Mouse (Mus musculus) neural tube, embryonic 15.5 days (tissue): ENCODE data around the gene R3hdm4. TPM values are rescaled to one million over a fixed set of nuclear protein-coding genes. Genes with fewer than 3 reads are reported as not detected.
A peak's percentile ranks its signal among the peaks of the same experiment; 100 is the strongest.

Source experiments
- ATAC-seq: fragments of 200-750 bp; cut with Nextera tagmentation; 2 replicates; pipeline ENCODE4 v1.8.0; 2017; ENCODE audit warnings: mild to moderate bottlenecking, moderate TSS enrichment, moderate library complexity; ENCODE audit not compliant: low FRiP score
- H3K27ac ChIP-seq: fragments of 300-500 bp; sonication (generic); replicated peaks from 2 replicates; pipeline ENCODE4 v1.5.1; 2015; ENCODE audit warnings: mild to moderate bottlenecking, inconsistent platforms
- H3K27me3 ChIP-seq: fragments of 300-500 bp; sonication (generic); replicated peaks from 2 replicates; pipeline ENCODE4 v1.6.1; 2015; ENCODE audit warnings: inconsistent platforms
- H3K36me3 ChIP-seq: fragments of 300-500 bp; sonication (generic); 2 replicates; pipeline ENCODE4 v1.6.1; 2015; ENCODE audit warnings: inconsistent platforms
- H3K4me1 ChIP-seq: fragments of 300-500 bp; sonication (generic); 2 replicates; pipeline ENCODE4 v1.6.1; 2015; ENCODE audit warnings: inconsistent platforms
- H3K4me2 ChIP-seq: fragments of 300-500 bp; sonication (generic); 2 replicates; pipeline ENCODE4 v1.6.1; 2015; ENCODE audit warnings: inconsistent platforms, mild to moderate bottlenecking, moderate library complexity
- H3K4me3 ChIP-seq: fragments of 300-500 bp; sonication (generic); replicated peaks from 2 replicates; pipeline ENCODE4 v1.5.1; 2015; ENCODE audit warnings: mild to moderate bottlenecking, inconsistent platforms
- H3K9ac ChIP-seq: fragments of 300-500 bp; sonication (generic); replicated peaks from 2 replicates; pipeline ENCODE4 v1.6.1; 2015; ENCODE audit warnings: mild to moderate bottlenecking, inconsistent platforms
- H3K9me3 ChIP-seq: fragments of 300-500 bp; sonication (generic); replicated peaks from 2 replicates; pipeline ENCODE4 v1.6.1; 2016; ENCODE audit warnings: inconsistent platforms
- WGBS: fragments of 180-500 bp; shearing (Covaris S2); methylation state at CpG from one replicate; pipeline ENCODE4 v1.1.7; 2015; ENCODE audit warnings: mixed read lengths; 5-methylcytosine and 5-hydroxymethylcytosine counted together
- polyA plus RNA-seq: library from polyadenylated mRNA; unstranded; fragments of >200 nt; fragmentation: Nextera tagmentation; extraction: Ambion mirVana; gene quantifications from 2 replicates; pipeline ENCODE4 v1.2.1, GENCODE M21; 2015

R3hdm4 gene
- polyA plus RNA-seq, 1 experiment from 2014 or later = 288 TPM

DNA sequence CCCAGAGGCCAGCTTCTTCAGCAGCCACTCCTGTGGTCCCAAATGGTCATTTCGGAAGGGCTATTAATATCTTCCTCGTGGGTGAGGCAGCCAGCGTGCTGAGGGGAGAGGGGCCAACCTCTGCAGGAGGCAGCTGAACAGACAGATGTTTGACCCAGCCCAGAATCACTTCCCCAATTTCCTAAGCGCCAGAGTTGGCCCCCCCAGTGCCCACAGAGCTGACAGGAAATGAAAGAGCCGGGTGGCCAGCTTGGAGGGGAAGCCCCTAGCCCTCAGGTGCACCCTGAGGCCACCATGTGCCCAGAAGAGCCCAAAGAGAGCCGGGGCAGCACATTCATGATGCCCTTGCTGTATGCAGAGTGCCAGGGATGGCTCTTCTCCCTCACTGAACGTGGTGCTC lies 19.7 kb upstream of the R3hdm4 start:
- Histone ChIP-seq H3K27me3 (no peaks in the 10 kb centered on the region), H3K36me3 (peaks cover 6% of the 10 kb centered on the region; the same call in 1 of the 2 replicates)
- ATAC-seq = no peak

GRCm38 (mm10) chr10:79937775-79938526 lies 16.9 kb upstream of the R3hdm4 start:
- no peak overlapping the region for H3K4me2 ChIP-seq
- 36% methylated on average over 11 of the region's 11 CpGs for WGBS
- no peak overlapping the region for H3K4me3 ChIP-seq
- ATAC-seq = no peak
- peaks cover 48% of the 10 kb centered on the region for H3K4me1 ChIP-seq
- H3K27me3 ChIP-seq = no peaks in the 10 kb centered on the region
- H3K27ac ChIP-seq = no peak overlapping the region
- H3K9ac ChIP-seq = no peak overlapping the region
- peaks cover 6% of the 10 kb centered on the region; the same call in 1 of the 2 replicates for H3K36me3 ChIP-seq
- no peaks in the 10 kb centered on the region for H3K9me3 ChIP-seq

More for the DNA sequence above, 19.7 kb upstream of the R3hdm4 start:
- Histone ChIP-seq H3K4me3 (no peak overlapping the region), H3K9ac (no peak overlapping the region), H3K4me1 (peaks cover 50% of the 10 kb centered on the region), H3K9me3 (no peaks in the 10 kb centered on the region), H3K4me2 (no peak overlapping the region), H3K27ac (no peak overlapping the region)
- 63% methylated on average over 7 of the region's 7 CpGs for WGBS

DNA sequence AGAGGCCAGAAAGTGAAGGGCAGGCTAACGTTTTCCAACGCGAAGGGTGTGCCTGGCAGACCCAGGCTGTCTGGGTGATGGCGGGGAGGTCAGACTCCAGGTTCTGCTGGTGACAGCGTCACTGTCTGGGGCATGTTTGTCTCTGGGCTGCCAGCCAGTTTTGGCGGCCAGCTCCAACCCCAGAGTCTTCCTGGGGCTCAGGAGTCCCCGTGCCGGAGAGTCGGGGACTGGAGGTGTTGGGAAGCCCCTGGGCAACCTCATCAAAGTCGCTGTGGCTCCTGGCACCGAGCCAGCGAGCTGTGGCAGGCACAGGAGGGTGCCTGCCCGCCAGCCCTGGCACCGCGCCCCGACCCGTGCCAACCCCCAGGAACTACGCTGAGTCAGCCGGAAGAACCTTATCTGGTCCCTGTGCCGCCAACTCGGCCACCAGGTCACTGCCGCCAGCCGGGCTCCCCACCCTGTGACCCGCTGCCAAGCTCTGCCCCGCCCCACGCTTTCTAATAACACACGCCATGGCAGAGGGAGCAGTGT lies 16.0 kb upstream of the R3hdm4 start:
- no peak for ATAC-seq
- peaks cover 9% of the 10 kb centered on the region for H3K36me3 ChIP-seq
- 0 out of 2 replicates have a peak overlapping the region, but pooled peaks have one; percentile 2 for H3K9ac ChIP-seq
- 0 out of 2 replicates have a peak overlapping the region, but pooled peaks have one; percentile 25 for H3K27ac ChIP-seq
- no peaks in the 10 kb centered on the region for H3K9me3 ChIP-seq
- H3K4me1 ChIP-seq = peaks cover 58% of the 10 kb centered on the region
- no peak overlapping the region for H3K4me3 ChIP-seq
- H3K27me3 ChIP-seq = no peaks in the 10 kb centered on the region
- peak overlapping the region; percentile 25 for H3K4me2 ChIP-seq
- 43% methylated on average over 27 of the region's 27 CpGs for WGBS

- Histone ChIP-seq H3K9me3 (no peaks in the 10 kb centered on the region), H3K4me1 (peaks cover 60% of the 10 kb centered on the region), H3K9ac (0 out of 2 replicates have a peak overlapping the region, but pooled peaks have one; percentile 2), H3K4me3 (no peak overlapping the region), H3K4me2 (peak overlapping the region; percentile 25), H3K36me3 (peaks cover 13% of the 10 kb centered on the region), H3K27ac (0 out of 2 replicates have a peak overlapping the region, but pooled peaks have one; percentile 25), H3K27me3 (no peaks in the 10 kb centered on the region)
- WGBS = 68% methylated on average over 10 of the region's 10 CpGs
- ATAC-seq = no peak
These were observed 15.4 kb upstream of the R3hdm4 start for GRCm38 (mm10) chr10:79936284-79936910.

- peak overlapping the region; percentile 63; the same call in 1 of the 2 replicates for H3K27ac ChIP-seq
- no peaks in the 10 kb centered on the region for H3K27me3 ChIP-seq
- no peak for ATAC-seq
- H3K9me3 ChIP-seq = no peaks in the 10 kb centered on the region
- 90% methylated on average over 16 of the region's 16 CpGs for WGBS
- no peak overlapping the region for H3K9ac ChIP-seq
- no peak overlapping the region for H3K4me3 ChIP-seq
- peaks cover 64% of the 10 kb centered on the region for H3K4me1 ChIP-seq
- H3K4me2 ChIP-seq = no peak overlapping the region
- H3K36me3 ChIP-seq = peaks cover 13% of the 10 kb centered on the region
These were observed 14.0 kb upstream of the R3hdm4 start for GRCm38 (mm10) chr10:79934794-79935569.

GRCm38 (mm10) chr10:79934272-79934721 lies 13.3 kb upstream of the R3hdm4 start:
- Histone ChIP-seq H3K9me3 (no peaks in the 10 kb centered on the region), H3K27ac (peak overlapping the region; percentile 63), H3K9ac (no peak overlapping the region), H3K4me3 (no peak overlapping the region), H3K4me1 (peaks cover 71% of the 10 kb centered on the region), H3K36me3 (peaks cover 10% of the 10 kb centered on the region), H3K4me2 (no peak overlapping the region), H3K27me3 (no peaks in the 10 kb centered on the region)
- 46% methylated on average over 13 of the region's 13 CpGs for WGBS
- peak; percentile 32; the same call in 1 of the 2 replicates for ATAC-seq

GRCm38 (mm10) chr10:79933861-79934260 lies 12.9 kb upstream of the R3hdm4 start:
- Histone ChIP-seq H3K27me3 (no peaks in the 10 kb centered on the region), H3K9me3 (no peaks in the 10 kb centered on the region), H3K36me3 (peaks cover 9% of the 10 kb centered on the region), H3K27ac (peak overlapping the region; percentile 63), H3K4me3 (no peak overlapping the region), H3K9ac (no peak overlapping the region), H3K4me2 (no peak overlapping the region), H3K4me1 (peaks cover 75% of the 10 kb centered on the region)
- no peak for ATAC-seq
- WGBS = 32% methylated on average over 6 of the region's 6 CpGs

DNA sequence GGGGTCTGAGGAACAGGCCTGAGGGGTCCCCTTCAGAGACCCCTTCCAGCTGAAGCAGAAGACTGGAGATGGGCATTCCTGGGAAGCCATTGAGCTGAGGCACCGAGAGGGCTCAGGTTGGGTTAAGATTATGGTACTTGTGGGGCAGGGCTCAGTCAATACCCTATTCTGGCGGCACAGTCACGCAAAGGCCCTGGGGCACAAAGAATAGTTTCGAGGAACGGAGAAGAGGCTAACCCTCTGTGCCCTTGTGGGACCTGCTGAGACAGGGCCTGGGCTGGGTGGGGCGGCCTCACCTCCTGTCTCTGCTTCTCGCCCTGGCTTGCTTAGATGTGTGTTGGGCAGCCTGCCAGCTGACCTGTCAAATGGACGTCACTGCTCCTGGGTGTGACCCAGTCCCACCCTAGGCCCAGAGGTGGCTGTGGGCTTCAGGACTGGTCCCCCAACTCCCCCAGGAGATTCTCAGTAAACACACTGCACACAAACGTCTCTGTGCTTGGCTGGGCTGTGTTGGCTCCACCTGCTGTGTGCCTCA lies 12.2 kb upstream of the R3hdm4 start:
- 0 out of 2 replicates have a peak overlapping the region, but pooled peaks have one; percentile 5 for H3K4me2 ChIP-seq
- H3K4me3 ChIP-seq = no peak overlapping the region
- no peak for ATAC-seq
- no peaks in the 10 kb centered on the region for H3K9me3 ChIP-seq
- H3K27ac ChIP-seq = peak overlapping the region; percentile 63; the same call in 1 of the 2 replicates
- no peaks in the 10 kb centered on the region for H3K27me3 ChIP-seq
- H3K36me3 ChIP-seq = peaks cover 9% of the 10 kb centered on the region
- H3K4me1 ChIP-seq = peaks cover 77% of the 10 kb centered on the region
- H3K9ac ChIP-seq = no peak overlapping the region
- 71% methylated on average over 9 of the region's 9 CpGs for WGBS

DNA sequence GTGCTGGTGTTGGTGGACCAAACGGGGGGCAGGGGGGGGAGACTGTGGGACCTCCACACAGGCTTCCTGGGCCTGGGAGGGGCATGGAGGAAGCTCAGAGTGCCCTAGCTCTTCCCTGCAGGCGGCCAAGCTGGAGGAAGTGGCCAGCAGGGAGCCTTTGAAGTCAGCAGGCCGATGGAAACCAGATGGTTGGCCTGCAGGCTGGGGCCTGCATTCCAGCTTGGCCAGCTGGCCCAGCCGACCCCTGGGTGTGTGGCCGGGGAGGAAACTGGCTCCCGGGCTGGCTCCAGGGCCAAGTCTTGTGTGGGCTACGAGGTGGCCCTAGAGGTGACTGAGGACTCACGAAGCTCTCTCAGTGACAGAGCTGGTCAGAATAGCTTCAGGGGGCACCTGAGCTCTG lies 11.7 kb upstream of the R3hdm4 start:
- peaks cover 76% of the 10 kb centered on the region for H3K4me1 ChIP-seq
- H3K9me3 ChIP-seq = no peaks in the 10 kb centered on the region
- no peaks in the 10 kb centered on the region for H3K27me3 ChIP-seq
- peak overlapping the region; percentile 63 for H3K27ac ChIP-seq
- WGBS = 14% methylated on average over 8 of the region's 8 CpGs
- ATAC-seq = no peak
- peak overlapping the region; percentile 5; the same call in 1 of the 2 replicates for H3K4me2 ChIP-seq
- H3K4me3 ChIP-seq = no peak overlapping the region
- H3K9ac ChIP-seq = no peak overlapping the region; the same call in 1 of the 2 replicates
- peaks cover 9% of the 10 kb centered on the region for H3K36me3 ChIP-seq

GRCm38 (mm10) chr10:79931797-79932196 lies 10.8 kb upstream of the R3hdm4 start:
- no peak overlapping the region for H3K9ac ChIP-seq
- H3K27ac ChIP-seq = no peak overlapping the region
- H3K36me3 ChIP-seq = peaks cover 9% of the 10 kb centered on the region
- no peak overlapping the region for H3K4me2 ChIP-seq
- no peaks in the 10 kb centered on the region for H3K27me3 ChIP-seq
- ATAC-seq = no peak
- no peak overlapping the region for H3K4me3 ChIP-seq
- WGBS = 88% methylated on average over 9 of the region's 9 CpGs
- H3K4me1 ChIP-seq = peaks cover 69% of the 10 kb centered on the region
- H3K9me3 ChIP-seq = no peaks in the 10 kb centered on the region

GRCm38 (mm10) chr10:79930826-79931186 lies 9.8 kb upstream of the R3hdm4 start:
- no peak for ATAC-seq
- Histone ChIP-seq H3K9ac (no peak overlapping the region), H3K4me3 (no peak overlapping the region), H3K27ac (peak overlapping the region; percentile 45; the same call in 1 of the 2 replicates), H3K4me1 (peaks cover 71% of the 10 kb centered on the region), H3K36me3 (peaks cover 9% of the 10 kb centered on the region), H3K9me3 (no peaks in the 10 kb centered on the region), H3K4me2 (no peak overlapping the region), H3K27me3 (no peaks in the 10 kb centered on the region)
- WGBS = 45% methylated on average over 16 of the region's 16 CpGs
